Mouse (Mus musculus): Measurements from ENCODE around the gene Ctu1.

The Ctu1 gene

DNA sequence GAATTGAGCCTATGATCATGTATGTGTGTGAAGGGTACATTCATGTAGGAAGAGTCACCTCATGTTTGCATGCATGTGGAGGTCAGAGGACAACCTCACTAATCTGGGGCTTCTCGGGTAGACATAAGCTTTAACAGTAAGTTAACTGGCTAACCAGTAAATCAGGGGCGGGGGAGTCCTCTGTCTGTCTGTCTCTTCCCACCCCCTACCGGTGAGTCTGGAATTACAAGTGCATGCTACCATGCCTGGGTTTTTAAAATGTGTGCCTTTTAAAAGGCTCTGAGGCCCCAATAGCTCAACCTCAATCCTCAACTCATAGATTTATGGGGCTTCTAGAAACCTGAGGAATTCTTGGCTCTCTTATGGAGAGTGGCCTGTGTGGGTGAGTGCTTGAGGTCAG, 3.2 kb upstream of the Ctu1 start:
- TF ChIP-seq GATA4 (IDR thresholded peaks at IDR 0.05; ENCODE audit: insufficient replicate concordance, low read length), result no peak

DNA sequence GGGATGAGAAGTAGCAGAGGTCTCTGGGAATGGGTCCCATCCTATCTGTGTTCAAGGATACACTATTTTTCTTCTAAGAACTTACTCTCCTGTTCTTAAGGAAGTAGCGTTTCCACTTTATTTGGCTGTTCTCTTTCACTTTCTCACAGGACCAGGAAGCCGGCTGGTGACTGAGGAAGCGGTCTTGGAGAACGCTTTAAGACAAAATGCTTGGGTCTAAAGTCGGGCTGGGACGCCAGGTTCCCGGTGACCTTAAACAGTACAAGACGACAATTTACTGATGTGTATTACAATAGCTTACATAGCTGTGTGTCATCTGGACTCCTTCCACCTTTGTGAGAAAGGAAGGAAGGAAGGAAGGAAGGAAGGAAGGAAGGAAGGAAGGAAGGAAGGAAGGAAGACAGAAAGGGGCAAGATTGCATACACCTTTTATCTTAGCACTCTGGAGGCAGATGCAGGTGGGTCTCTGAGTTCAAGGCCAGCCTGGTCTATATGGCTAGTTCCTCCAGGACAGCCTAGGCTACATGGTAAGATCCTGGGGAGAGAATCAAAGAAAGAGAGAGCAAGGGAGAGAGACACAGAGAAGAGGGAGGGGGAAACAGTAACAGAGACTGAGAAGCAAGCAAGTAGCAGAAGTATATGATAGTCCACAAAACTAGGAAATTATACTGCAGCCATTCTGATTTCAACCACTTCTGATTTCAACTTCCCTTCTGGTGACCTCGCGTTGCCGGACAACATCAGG, 580 bp upstream of the Ctu1 start:
- TF ChIP-seq GATA4 (IDR thresholded peaks at IDR 0.05; ENCODE audit: insufficient replicate concordance, low read length), result no peak

DNA sequence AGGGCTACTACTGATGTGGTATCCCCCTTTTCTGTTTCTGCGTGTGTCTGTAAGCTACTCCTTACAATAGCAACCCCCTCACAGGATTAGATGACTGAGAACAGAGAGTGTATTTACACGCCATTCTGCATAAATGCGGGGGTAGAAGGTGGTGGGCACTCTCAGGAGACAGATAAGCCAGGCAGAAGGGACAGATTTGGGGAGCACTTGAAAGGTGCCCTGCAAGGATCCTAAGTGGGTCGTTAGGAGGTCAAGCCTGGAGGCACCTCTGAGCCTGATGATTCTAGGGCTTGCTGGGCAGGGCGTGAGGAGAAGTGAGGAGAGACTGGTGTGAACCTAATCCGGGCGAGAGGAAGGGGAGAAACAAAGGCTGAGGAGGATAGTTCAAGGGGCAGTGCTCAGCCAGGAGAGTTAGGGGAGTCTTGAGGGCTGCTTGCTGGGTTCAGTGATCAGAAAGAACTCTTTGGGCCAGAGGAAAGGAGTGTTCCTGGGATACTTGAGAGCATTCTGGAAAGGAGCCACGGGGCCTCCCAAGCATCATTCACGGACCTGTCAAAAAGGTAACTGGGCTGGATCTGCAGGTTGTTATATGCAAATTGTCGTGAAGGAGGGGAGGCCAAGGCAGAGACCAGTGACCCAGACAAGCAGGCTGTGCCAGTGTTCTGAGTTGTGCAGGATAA, 905 bp downstream of the Ctu1 start:
- no peak for TF ChIP-seq GATA4 (IDR thresholded peaks at IDR 0.05; ENCODE audit: insufficient replicate concordance, low read length)

DNA sequence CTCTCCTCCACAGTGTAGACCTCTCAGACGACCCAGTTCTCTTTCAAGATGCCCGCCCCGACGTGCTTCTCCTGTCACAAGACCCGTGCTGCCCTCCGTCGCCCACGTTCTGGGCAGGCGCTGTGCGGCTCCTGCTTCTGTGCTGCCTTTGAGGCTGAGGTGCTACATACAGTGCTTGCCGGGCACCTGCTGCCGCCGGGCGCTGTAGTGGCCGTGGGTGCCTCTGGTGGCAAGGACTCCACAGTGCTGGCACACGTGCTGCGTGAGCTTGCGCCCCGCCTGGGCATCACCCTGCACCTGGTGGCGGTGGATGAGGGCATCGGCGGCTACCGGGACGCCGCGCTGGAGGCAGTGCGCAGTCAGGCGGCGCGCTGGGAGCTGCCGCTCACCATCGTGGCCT, 3.3 kb downstream of the Ctu1 start:
- TF ChIP-seq GATA4 (IDR thresholded peaks at IDR 0.05; ENCODE audit: insufficient replicate concordance, low read length), result no peak

DNA sequence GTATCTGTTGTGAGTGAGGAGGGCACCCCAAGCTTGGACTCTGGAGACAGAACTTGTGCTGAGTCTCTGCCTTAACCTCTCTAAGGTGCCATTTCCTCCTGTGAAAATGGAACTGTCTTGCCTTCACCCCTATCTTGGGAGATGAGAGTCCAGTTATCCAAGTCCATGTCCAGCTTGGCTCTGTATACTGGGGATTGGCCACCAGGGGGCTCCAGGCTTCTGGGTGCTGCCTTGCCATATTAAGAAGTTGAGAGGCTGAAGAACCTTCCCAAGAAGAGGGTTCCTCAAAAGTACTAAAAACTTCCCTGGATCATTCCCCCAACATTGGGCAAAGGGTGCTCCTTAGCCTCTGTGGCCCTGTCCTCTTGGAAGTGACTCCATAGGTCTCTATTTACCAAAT, 6.7 kb downstream of the Ctu1 start:
- no peak for TF ChIP-seq GATA4 (IDR thresholded peaks at IDR 0.05; ENCODE audit: insufficient replicate concordance, low read length)

DNA sequence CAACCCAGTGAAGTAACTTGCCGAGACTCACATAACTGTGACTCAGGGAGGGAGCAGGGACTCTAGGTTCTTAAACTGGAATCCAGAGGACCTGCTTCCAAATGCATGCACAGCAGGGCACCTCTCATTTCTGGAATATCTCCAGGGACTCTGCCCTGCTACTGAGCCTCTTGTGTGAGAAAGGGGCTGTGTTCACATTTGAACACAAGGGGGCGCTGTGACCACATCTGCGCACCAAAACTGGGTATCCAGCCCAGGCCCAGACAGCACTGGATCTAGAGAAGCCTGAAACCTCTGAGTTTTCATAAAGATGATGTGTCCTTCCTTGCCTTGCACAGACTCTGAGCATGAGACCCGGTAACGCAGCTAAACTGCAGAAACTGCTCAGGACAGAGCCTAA, 9.1 kb downstream of the Ctu1 start:
- TF ChIP-seq GATA4 (IDR thresholded peaks at IDR 0.05; ENCODE audit: insufficient replicate concordance, low read length), result no peak

DNA sequence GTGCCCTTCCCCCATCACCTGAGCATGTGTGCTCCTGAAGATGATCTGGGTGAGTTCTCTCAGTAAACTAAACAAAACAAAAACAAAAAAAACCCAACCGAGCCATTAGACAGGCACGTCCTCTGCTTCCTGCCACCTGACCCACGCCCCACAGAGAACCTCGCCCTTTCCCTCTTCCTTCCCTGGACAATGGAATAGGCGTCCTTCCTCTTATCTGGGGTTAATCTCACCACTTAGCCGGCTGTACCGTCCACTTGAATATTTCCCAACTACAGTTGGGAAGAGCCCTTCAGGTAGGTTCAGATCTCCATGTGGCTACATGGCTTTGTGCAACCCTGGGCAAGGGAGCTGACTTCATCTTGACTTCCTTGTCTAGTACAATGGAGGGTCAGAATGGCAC, 13.3 kb downstream of the Ctu1 start:
- TF ChIP-seq GATA4 (IDR thresholded peaks at IDR 0.05; ENCODE audit: insufficient replicate concordance, low read length), result no peak

DNA sequence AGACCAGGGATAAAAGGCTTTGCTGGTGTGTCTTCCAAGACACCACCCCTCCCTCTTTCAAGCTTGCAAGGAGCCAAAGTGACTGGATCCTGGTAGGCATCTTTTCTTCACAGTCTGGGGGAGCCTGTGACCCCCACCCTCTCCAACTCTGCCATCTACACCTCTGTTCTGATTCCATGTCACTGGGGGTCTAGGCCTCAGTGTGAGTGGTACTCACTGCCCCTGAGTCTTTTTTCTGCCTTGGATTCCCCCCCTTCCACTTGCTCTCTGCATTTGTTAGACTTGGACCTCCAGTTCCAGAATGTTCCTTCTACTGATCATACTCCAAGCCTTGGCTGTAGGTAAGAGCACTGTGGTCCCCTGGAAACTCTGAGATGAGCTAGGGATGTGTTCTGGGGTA, 18.3 kb downstream of the Ctu1 start, which contains the start of gene Klk14:
Gene Klk14, plus strand, starts transcription at position 301 of the 400 bp plus-strand sequence.
- no peak for TF ChIP-seq GATA4 (IDR thresholded peaks at IDR 0.05; ENCODE audit: insufficient replicate concordance, low read length)

DNA sequence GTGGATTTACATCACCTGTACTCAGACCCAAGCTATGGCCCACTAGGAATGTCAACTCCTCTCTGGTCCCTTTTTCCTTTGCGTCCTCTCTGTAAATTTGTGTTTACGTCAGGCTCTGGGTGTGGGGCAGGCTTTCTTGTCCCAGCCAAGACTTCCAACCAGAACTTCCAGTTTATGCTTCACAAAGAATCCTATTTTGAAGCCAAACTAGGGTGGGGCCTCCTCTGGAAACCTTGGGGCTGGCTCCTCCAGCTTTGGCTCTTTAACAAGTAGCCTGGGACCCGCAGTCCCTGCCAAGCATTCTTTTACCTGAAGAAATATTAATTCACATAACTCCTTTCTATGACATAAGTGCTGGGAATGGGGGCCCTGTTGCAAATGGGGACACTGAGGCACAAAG, 38.2 kb downstream of the Ctu1 start:
- TF ChIP-seq GATA4 (IDR thresholded peaks at IDR 0.05; ENCODE audit: insufficient replicate concordance, low read length), result no peak

DNA sequence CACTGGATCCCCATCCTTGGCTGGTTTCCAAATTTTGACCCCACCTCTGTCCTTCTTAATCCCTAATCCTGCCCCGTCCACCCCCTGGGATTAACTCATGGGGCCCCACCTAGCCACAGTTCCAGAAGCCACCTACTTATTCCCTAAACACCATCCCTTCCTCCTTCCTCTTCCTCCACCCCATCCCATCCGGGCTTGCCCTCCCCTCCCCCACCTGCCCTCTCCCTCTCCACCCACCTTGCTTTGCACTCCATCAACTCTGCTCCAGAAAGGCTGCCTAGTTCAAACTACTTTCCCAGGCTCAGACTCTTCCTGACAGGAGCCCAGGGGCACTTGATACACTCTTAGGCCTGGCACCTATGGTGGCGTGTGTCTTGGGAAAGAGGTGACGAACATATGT, 40.5 kb downstream of the Ctu1 start, which contains the start of gene Klk13:
Gene Klk13, plus strand, starts transcription at position 301 of the 400 bp plus-strand sequence.
- TF ChIP-seq GATA4 (IDR thresholded peaks at IDR 0.05; ENCODE audit: insufficient replicate concordance, low read length), result no peak

DNA sequence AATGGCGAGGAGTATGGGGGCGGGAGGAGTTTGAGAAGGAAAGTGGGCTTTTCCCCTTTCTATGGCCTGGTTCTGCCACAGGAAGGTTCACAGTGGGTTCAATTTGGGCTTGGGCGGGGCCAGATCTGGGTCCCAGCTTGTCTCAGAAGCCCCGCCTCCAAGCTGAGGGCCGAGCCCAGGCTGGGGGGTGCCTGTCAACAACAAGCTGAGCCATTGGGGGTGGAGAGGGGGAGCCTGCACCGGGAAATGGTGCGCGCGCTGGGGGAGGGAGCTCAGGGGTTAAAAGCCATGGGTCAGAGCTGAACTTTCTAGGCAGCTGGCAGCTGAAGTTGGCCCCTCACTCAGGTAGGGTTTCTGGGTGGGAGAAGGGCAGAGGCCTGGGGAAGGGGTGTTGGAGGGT, 41.1 kb downstream of the Ctu1 start:
- no peak for TF ChIP-seq GATA4 (IDR thresholded peaks at IDR 0.05; ENCODE audit: insufficient replicate concordance, low read length)

DNA sequence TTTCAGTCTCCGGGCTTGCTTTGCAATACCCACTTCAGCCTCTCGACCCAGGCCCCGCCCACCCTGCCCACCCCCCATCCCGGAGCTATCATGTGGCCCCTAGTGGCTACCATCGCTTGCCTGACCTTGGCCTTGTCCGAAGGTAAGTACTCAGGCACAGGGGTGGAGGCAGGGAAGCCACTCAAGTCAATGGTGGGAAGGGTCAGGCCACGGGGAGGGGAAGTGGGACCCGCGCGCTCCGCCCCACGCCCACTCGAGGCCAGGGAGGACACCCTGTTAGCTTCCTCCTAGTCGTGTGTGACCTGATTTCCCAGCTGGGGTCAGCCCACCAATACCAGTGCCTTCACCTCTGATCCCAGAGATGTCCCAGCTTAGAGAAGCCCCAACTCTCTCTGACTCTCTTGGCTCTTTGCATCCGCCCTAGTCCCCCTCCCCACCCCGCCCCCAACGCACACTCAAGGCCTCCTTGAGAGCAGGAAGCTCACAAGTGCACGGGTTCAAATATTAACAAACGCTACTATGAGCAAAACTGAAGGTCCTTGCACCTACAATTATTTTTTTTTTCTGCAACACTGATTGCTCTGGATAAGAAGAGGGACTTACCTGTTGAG, 42.0 kb downstream of the Ctu1 start:
- TF ChIP-seq GATA4 (IDR thresholded peaks at IDR 0.05; ENCODE audit: insufficient replicate concordance, low read length), result no peak

Measured in liver, adult (tissue).